Comparison of ENCODE assay signal across 18 mouse cellular contexts in genomic region chr10:40716296-40716695, GRCm38 (mm10). TPM values are rescaled to one million over a fixed set of nuclear protein-coding genes. Genes with fewer than 3 reads are reported as not detected.
DNase-seq lines count a peak whose midpoint lies in the region; ATAC-seq and TF ChIP-seq lines count a peak whose summit lies in the region.
"Had no signal": no experiment of that assay in that cellular context is flagged by ENCODE, and none has a peak within 500 bp of the region (broad histone marks: within the 10 kb centered on the region; RNA-seq: fewer than 3 reads in every experiment).

No protein-coding gene starts in this region.

- 74% methylated on average over 8 of the region's 8 CpGs for WGBS in heart, embryonic 10.5 days
- 41% methylated on average over 8 of the region's 8 CpGs for WGBS in stomach, embryonic 14.5 days
- WGBS in stomach, postnatal 0 days, result 55% methylated on average over 8 of the region's 8 CpGs

- H3K4me2 ChIP-seq in stomach, embryonic 14.5 days (replicated peaks; ENCODE audit: low read depth, low read length), result no peak overlapping the region
- H3K4me2 ChIP-seq in stomach, postnatal 0 days (replicated peaks; ENCODE audit: low read depth), result no peak overlapping the region
- H3K4me2 ChIP-seq: forebrain, embryonic 13.5 days; heart, embryonic 15.5 days; lung, embryonic 15.5 days; midbrain, embryonic 12.5 days; neural tube, embryonic 12.5 days had no signal

- no peak for TF ChIP-seq CTCF in stomach, postnatal 0 days (IDR thresholded peaks at IDR 0.05; ENCODE audit: low read depth)

- peak; percentile 47 for DNase-seq in heart, embryonic 10.5 days (ENCODE audit: low spot score)
- DNase-seq in heart, adult 18-20 months, result no peak
- peak; percentile 12 for DNase-seq in left cerebral cortex, postnatal 4 days
- DNase-seq in left cerebral cortex, adult 11 months (ENCODE audit: low spot score), result no peak
- DNase-seq in stomach, postnatal 0 days (ENCODE audit: low spot score), result no peak
- no peak for DNase-seq in thymus, postnatal 4 days
- DNase-seq: adrenal gland, postnatal 25 days; B cell, adult 2 months; cerebellum, adult 11 months; cerebellum, postnatal 10 days; gastrocnemius, postnatal 25 days; kidney, adult 11 months had no signal

- H3K9ac ChIP-seq in stomach, embryonic 14.5 days (replicated peaks; ENCODE audit: low read depth, low read length), result no peak overlapping the region
- H3K9ac ChIP-seq in stomach, postnatal 0 days (ENCODE audit: low read length), result no peak overlapping the region
- H3K9ac ChIP-seq: forebrain, embryonic 13.5 days; heart, embryonic 15.5 days; lung, embryonic 15.5 days; midbrain, embryonic 12.5 days; neural tube, embryonic 12.5 days had no signal

- no peaks in the 10 kb centered on the region for H3K9me3 ChIP-seq in heart, embryonic 10.5 days
- no peaks in the 10 kb centered on the region for H3K9me3 ChIP-seq in stomach, embryonic 14.5 days (ENCODE audit: control insufficient read depth, low read depth, low read length)
- H3K9me3 ChIP-seq in stomach, postnatal 0 days (ENCODE audit: control insufficient read depth, low read length), result no peaks in the 10 kb centered on the region
- H3K9me3 ChIP-seq: forebrain, embryonic 13.5 days; heart, embryonic 15.5 days; lung, embryonic 15.5 days; midbrain, embryonic 12.5 days; neural tube, embryonic 12.5 days had no signal

- H3K4me1 ChIP-seq in heart, embryonic 10.5 days, result peaks cover 27% of the 10 kb centered on the region
- peaks cover 8% of the 10 kb centered on the region; the same call in 1 of the 2 replicates for H3K4me1 ChIP-seq in stomach, embryonic 14.5 days (ENCODE audit: control insufficient read depth, insufficient read depth, low read length)
- H3K4me1 ChIP-seq in stomach, postnatal 0 days (replicated peaks; ENCODE audit: control insufficient read depth, insufficient read depth), result no peaks in the 10 kb centered on the region
- H3K4me1 ChIP-seq: forebrain, embryonic 13.5 days; midbrain, embryonic 12.5 days; neural tube, embryonic 12.5 days had no signal

- intact Hi-C loops in left cerebral cortex, postnatal 4 days (cut with DNase I), result no loop called here

- H3K27me3 ChIP-seq in heart, embryonic 10.5 days (ENCODE audit: insufficient read depth, poor library complexity, severe bottlenecking), result no peaks in the 10 kb centered on the region
- no peaks in the 10 kb centered on the region for H3K27me3 ChIP-seq in stomach, embryonic 14.5 days (ENCODE audit: control insufficient read depth, insufficient read depth, low read length)
- H3K27me3 ChIP-seq in stomach, postnatal 0 days (ENCODE audit: control insufficient read depth, insufficient read depth, low read length), result no peaks in the 10 kb centered on the region
- H3K27me3 ChIP-seq: forebrain, embryonic 13.5 days; heart, embryonic 15.5 days; lung, embryonic 15.5 days; midbrain, embryonic 12.5 days; neural tube, embryonic 12.5 days had no signal

- no peaks in the 10 kb centered on the region for H3K36me3 ChIP-seq in heart, embryonic 10.5 days
- H3K36me3 ChIP-seq in stomach, embryonic 14.5 days (ENCODE audit: control insufficient read depth, insufficient read depth, low read length), result no peaks in the 10 kb centered on the region
- H3K36me3 ChIP-seq in stomach, postnatal 0 days (ENCODE audit: control insufficient read depth, insufficient read depth, low read length), result no peaks in the 10 kb centered on the region
- H3K36me3 ChIP-seq: heart, embryonic 15.5 days; lung, embryonic 15.5 days; midbrain, embryonic 12.5 days; neural tube, embryonic 12.5 days had no signal

- no peak for ATAC-seq in stomach, embryonic 14.5 days (ENCODE audit: insufficient number of reproducible peaks, insufficient read depth, low FRiP score, low read depth)
- no peak for ATAC-seq in stomach, postnatal 0 days (ENCODE audit: low FRiP score, low TSS enrichment)
- ATAC-seq: forebrain, embryonic 13.5 days had no signal

- H3K27ac ChIP-seq in heart, embryonic 10.5 days, result 0 out of 2 replicates have a peak overlapping the region, but pooled peaks have one; percentile 47
- H3K27ac ChIP-seq in stomach, embryonic 14.5 days (ENCODE audit: low read length), result peak overlapping the region; percentile 0; the same call in 1 of the 2 replicates
- no peak overlapping the region for H3K27ac ChIP-seq in stomach, postnatal 0 days (replicated peaks)
- H3K27ac ChIP-seq: forebrain, embryonic 13.5 days; heart, embryonic 15.5 days; lung, embryonic 15.5 days; midbrain, embryonic 12.5 days; neural tube, embryonic 12.5 days had no signal

- no peak overlapping the region for H3K4me3 ChIP-seq in heart, embryonic 10.5 days
- H3K4me3 ChIP-seq in stomach, embryonic 14.5 days (ENCODE audit: low read depth, low read length), result no peak overlapping the region
- no peak overlapping the region for H3K4me3 ChIP-seq in stomach, postnatal 0 days (ENCODE audit: low read depth, low read length)
- H3K4me3 ChIP-seq: forebrain, embryonic 13.5 days; heart, embryonic 15.5 days; lung, embryonic 15.5 days; midbrain, embryonic 12.5 days; neural tube, embryonic 12.5 days had no signal

- TF ChIP-seq EP300 in stomach, postnatal 0 days (optimal IDR thresholded peaks at IDR 0.05), result no peak

RNA-seq across cellular contexts. Expression of gene Mettl24, which starts 33.2 kb away (rescaled TPM):
- 2.4 and 2.6 TPM in 2 replicates for polyA plus RNA-seq in heart, embryonic 10.5 days (2016; fragmentation: Nextera tagmentation; extraction: Ambion mirVana)
- total RNA-seq in heart, adult 18-20 months (2021), result 1 to 10 TPM; 1.3 to 1.6 TPM
- total RNA-seq in left cerebral cortex, postnatal 4 days (2021), result 1 to 10 TPM in 1 of 2 experiments, under 1 TPM in 1; 0.50 to 1.3 TPM
- polyA plus RNA-seq in stomach, embryonic 14.5 days (2014; fragmentation: Nextera tagmentation; extraction: Ambion mirVana), result 3.9 and 4.0 TPM in 2 replicates
- 1.9 and 2.2 TPM in 2 replicates for polyA plus RNA-seq in stomach, postnatal 0 days (2015; fragmentation: Nextera tagmentation; extraction: Ambion mirVana)

Comparison
In these comparisons a context has a peak if more than half of its experiments do, and no peak if none do; other contexts are left out.
1. DNase-seq: peak in heart, embryonic 10.5 days (single experiment) and left cerebral cortex, postnatal 4 days (single experiment); none in heart, adult 18-20 months (0 of 2), left cerebral cortex, adult 11 months (single experiment), stomach, postnatal 0 days (single experiment) and thymus, postnatal 4 days (single experiment).